Mouse (Mus musculus): ENCODE measurements around the gene Gpr61. TPM values are rescaled to one million over a fixed set of nuclear protein-coding genes. Genes with fewer than 3 reads are reported as not detected.
A peak's percentile ranks its signal among the peaks of the same experiment; 100 is the strongest.

Gpr61 gene
- polyA plus RNA-seq, 1 experiment = not detected

- TF ChIP-seq FLI1 (IDR thresholded peaks at IDR 0.05; ENCODE audit: low read length) = no peak
- TF ChIP-seq GATA1 (IDR thresholded peaks at IDR 0.05; ENCODE audit: borderline replicate concordance, low read length) = no peak
- Histone ChIP-seq H3K36me3 (replicated peaks; ENCODE audit: low read length) (no peaks in the 10 kb centered on the region), H3K9me3 (no peaks in the 10 kb centered on the region), H3K4me1 (peaks cover 27% of the 10 kb centered on the region), H3K27me3 (replicated peaks) (peaks cover 68% of the 10 kb centered on the region), H3K4me3 (replicated peaks) (no peak overlapping the region)
Observed at GRCm38 (mm10) chr3:108158383-108159037, 3.8 kb upstream of the Gpr61 start.

DNA sequence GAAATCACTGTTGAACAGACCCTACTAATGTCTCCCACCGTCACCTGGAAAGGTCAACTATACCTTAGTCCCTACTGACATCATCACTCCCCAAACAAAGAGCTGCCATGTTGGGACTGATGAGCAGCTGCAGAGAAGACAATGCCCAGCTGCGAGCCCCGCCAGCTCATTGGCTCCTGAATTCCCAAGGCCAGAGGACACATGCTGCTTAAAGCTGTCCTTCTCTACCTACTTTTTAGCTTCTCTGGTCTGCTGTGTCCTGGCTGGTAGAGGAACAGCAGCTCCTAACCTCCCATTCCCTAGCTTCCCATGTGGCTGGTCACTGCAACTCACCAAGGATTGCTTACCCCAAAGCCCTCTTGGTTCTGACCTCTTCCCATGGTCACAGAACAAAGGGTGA lies 2.4 kb downstream of the Gpr61 start:
- Histone ChIP-seq H3K9me3 (no peaks in the 10 kb centered on the region), H3K4me3 (replicated peaks) (no peak overlapping the region), H3K36me3 (replicated peaks; ENCODE audit: low read length) (no peaks in the 10 kb centered on the region), H3K27me3 (replicated peaks) (peaks cover 39% of the 10 kb centered on the region), H3K4me1 (peaks cover 19% of the 10 kb centered on the region)
- TF ChIP-seq FLI1 (IDR thresholded peaks at IDR 0.05; ENCODE audit: low read length) (no peak), GATA1 (IDR thresholded peaks at IDR 0.05; ENCODE audit: borderline replicate concordance, low read length) (no peak)

DNA sequence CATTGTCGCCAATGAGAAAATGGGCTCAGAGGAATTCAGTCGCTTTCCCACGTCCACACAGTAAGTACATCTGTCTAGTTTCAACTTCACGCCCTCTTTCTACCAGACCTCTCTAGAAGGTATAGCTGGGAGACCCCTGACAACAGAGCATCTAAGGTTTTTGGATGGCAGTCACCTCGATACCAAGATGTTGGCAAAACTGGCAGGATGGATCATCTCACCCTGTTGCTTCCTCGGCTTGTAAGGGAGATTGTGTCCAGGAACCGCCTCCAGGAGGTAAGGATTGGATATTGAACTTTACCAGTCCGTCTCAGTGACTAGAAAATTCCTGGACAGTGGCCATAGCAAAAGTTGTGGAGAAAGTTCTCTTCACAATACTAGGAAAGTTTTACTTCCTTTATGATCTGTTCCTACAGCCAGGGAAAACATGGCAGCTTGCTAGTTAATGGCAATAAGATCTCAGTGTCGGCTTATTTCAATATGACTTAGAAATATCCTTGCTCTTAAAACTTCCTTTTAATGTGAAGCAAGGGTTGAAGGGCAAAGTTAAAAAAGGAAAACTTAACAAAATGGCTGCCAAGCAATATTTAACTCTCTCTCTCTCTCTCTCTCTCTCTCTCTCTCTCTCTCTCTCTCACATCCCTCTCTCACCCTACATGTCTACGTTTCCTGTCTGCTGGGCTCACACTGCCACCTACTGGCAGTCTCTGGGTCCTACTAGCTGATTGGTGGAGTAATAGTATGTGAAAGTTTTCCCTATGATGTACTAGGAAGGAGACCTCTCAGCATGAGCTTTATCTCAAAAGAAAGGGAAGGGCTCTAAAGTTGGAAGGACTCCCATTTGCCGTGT lies 7.1 kb downstream of the Gpr61 start:
- peak overlapping the region; percentile 75 for H3K4me3 ChIP-seq (replicated peaks)
- H3K27me3 ChIP-seq (replicated peaks) = peaks cover 11% of the 10 kb centered on the region
- TF ChIP-seq FLI1 (IDR thresholded peaks at IDR 0.05; ENCODE audit: low read length) (no peak), GATA1 (IDR thresholded peaks at IDR 0.05; ENCODE audit: borderline replicate concordance, low read length) (no peak)
- no peaks in the 10 kb centered on the region for H3K9me3 ChIP-seq
- H3K4me1 ChIP-seq = peaks cover 51% of the 10 kb centered on the region
- H3K36me3 ChIP-seq (replicated peaks; ENCODE audit: low read length) = peaks cover 8% of the 10 kb centered on the region

DNA sequence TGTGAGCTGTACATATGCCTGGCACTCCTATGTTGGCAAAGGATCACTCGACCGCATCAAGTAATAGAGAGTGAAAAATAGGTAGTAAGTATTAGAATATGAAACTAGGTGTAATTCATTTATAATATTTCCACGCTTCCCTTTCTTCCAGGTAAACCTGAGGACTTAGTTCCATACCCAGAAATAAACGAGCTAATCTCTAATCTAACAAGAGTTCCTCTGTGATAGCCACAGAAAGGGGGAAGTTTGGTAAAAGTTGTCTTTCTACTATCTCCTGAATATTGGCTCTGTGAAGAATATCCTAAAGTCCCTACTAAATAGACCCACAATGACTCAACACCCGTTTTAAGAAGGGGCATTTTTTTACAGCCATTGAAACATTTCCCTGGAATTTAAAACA lies 8.0 kb downstream of the Gpr61 start:
- no peak for TF ChIP-seq FLI1 (IDR thresholded peaks at IDR 0.05; ENCODE audit: low read length)
- no peak for TF ChIP-seq GATA1 (IDR thresholded peaks at IDR 0.05; ENCODE audit: borderline replicate concordance, low read length)
- Histone ChIP-seq H3K27me3 (replicated peaks) (peaks cover 4% of the 10 kb centered on the region), H3K4me3 (replicated peaks) (peak overlapping the region; percentile 97), H3K4me1 (peaks cover 59% of the 10 kb centered on the region), H3K9me3 (no peaks in the 10 kb centered on the region), H3K36me3 (replicated peaks; ENCODE audit: low read length) (peaks cover 14% of the 10 kb centered on the region)

GRCm38 (mm10) chr3:108145534-108146445 lies 8.9 kb downstream of the Gpr61 start, which contains the start of gene Gnai3:
Gene Gnai3, minus strand, starts transcription at chr3:108146146.
- no peaks in the 10 kb centered on the region for H3K9me3 ChIP-seq
- TF ChIP-seq FLI1 (IDR thresholded peaks at IDR 0.05; ENCODE audit: low read length) = peak; percentile 98
- no peak for TF ChIP-seq GATA1 (IDR thresholded peaks at IDR 0.05; ENCODE audit: borderline replicate concordance, low read length)
- H3K27me3 ChIP-seq (replicated peaks) = peaks cover 4% of the 10 kb centered on the region
- peaks cover 55% of the 10 kb centered on the region for H3K4me1 ChIP-seq
- H3K36me3 ChIP-seq (replicated peaks; ENCODE audit: low read length) = peaks cover 19% of the 10 kb centered on the region
- peak within 1 kb of the TSS; percentile 97 for H3K4me3 ChIP-seq (replicated peaks)

GRCm38 (mm10) chr3:108140786-108141185 lies 13.9 kb downstream of the Gpr61 start:
- Histone ChIP-seq H3K4me1 (peaks cover 50% of the 10 kb centered on the region), H3K27me3 (replicated peaks) (no peaks in the 10 kb centered on the region), H3K36me3 (replicated peaks; ENCODE audit: low read length) (peaks cover 52% of the 10 kb centered on the region), H3K9me3 (no peaks in the 10 kb centered on the region), H3K4me3 (replicated peaks) (no peak overlapping the region)
- TF ChIP-seq FLI1 (IDR thresholded peaks at IDR 0.05; ENCODE audit: low read length) (no peak), GATA1 (IDR thresholded peaks at IDR 0.05; ENCODE audit: borderline replicate concordance, low read length) (no peak)

- TF ChIP-seq FLI1 (IDR thresholded peaks at IDR 0.05; ENCODE audit: low read length) (no peak), GATA1 (IDR thresholded peaks at IDR 0.05; ENCODE audit: borderline replicate concordance, low read length) (no peak)
- Histone ChIP-seq H3K4me3 (replicated peaks) (no peak overlapping the region), H3K9me3 (no peaks in the 10 kb centered on the region), H3K36me3 (replicated peaks; ENCODE audit: low read length) (peaks cover 55% of the 10 kb centered on the region), H3K4me1 (peaks cover 59% of the 10 kb centered on the region), H3K27me3 (replicated peaks) (no peaks in the 10 kb centered on the region)
Observed at GRCm38 (mm10) chr3:108139113-108139512, 15.6 kb downstream of the Gpr61 start.

DNA sequence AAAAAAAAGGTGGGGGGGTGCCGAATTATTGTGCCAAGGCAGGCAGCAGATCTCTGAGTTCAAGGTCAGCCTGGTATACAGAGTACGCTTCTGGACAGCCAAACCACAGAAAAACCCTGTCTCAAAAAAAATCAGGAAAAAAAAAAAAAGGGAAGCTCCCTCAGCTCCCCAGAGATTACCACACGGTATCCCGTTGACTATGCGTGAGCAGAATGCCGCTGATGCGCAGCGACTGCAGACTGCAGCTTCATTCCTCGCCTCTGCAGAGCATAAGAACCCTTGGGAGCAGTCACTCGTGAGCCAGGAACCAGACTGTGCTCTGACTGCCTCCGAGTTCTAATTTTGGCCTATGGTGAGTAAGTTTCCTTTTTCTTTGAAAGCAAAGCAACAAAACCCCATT lies 20.0 kb downstream of the Gpr61 start:
- Histone ChIP-seq H3K4me3 (replicated peaks) (peak overlapping the region; percentile 72), H3K36me3 (replicated peaks; ENCODE audit: low read length) (peaks cover 34% of the 10 kb centered on the region), H3K27me3 (replicated peaks) (no peaks in the 10 kb centered on the region), H3K9me3 (no peaks in the 10 kb centered on the region), H3K4me1 (peaks cover 68% of the 10 kb centered on the region)
- no peak for TF ChIP-seq GATA1 (IDR thresholded peaks at IDR 0.05; ENCODE audit: borderline replicate concordance, low read length)
- no peak for TF ChIP-seq FLI1 (IDR thresholded peaks at IDR 0.05; ENCODE audit: low read length)

- no peak for TF ChIP-seq FLI1 (IDR thresholded peaks at IDR 0.05; ENCODE audit: low read length)
- no peak for TF ChIP-seq GATA1 (IDR thresholded peaks at IDR 0.05; ENCODE audit: borderline replicate concordance, low read length)
- Histone ChIP-seq H3K27me3 (replicated peaks) (no peaks in the 10 kb centered on the region), H3K4me3 (replicated peaks) (peak overlapping the region; percentile 34), H3K9me3 (no peaks in the 10 kb centered on the region), H3K36me3 (replicated peaks; ENCODE audit: low read length) (peaks cover 27% of the 10 kb centered on the region), H3K4me1 (peaks cover 78% of the 10 kb centered on the region)
Observed at GRCm38 (mm10) chr3:108132484-108132883, 22.2 kb downstream of the Gpr61 start.
